Mouse (Mus musculus) liver (tissue): ENCODE results near the gene Fkbp9.

Experiments
- DNase-seq: peaks from one replicate; pipeline ENCODE4 v3.0.0-alpha.2; 2020; ENCODE audit warnings: mixed read lengths

The Fkbp9 gene

DNA sequence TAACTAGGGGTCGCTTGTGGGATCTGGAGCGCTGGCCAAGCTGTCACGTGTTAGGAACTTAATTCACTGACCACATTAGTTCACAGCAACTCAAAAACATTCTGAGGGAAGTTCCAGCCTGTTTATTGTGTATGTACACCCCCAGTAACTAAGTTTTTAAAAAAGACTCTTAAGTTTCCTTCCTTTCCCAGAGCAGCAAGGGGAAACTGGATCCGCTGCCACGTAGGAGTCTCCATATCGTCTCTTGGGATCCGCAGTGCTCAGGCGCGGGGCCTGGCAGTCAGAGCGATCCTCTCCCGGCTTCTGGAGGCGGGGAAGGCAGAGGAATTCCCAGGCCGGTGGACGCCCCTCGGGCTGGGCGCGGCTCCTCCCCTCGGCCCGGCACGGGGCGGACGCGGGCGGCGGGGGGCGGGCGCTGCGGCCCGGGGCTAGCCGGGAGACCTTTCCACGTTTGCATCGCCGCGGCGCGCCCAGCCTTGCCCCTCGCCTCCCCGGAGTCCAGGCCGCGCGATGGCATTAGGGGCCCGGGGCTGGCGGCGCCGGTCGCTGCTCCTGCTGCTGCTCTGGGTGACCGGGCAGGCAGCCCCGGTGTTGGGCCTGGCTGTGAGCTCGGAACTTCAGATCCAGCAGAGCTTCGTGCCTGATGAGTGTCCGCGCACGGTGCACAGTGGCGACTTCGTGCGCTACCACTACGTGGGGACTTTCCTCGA is at the start of gene Fkbp9:
Gene Fkbp9, plus strand, starts transcription at position 363 of the 710 bp plus-strand sequence.
- DNase-seq: peak; percentile 78

DNA sequence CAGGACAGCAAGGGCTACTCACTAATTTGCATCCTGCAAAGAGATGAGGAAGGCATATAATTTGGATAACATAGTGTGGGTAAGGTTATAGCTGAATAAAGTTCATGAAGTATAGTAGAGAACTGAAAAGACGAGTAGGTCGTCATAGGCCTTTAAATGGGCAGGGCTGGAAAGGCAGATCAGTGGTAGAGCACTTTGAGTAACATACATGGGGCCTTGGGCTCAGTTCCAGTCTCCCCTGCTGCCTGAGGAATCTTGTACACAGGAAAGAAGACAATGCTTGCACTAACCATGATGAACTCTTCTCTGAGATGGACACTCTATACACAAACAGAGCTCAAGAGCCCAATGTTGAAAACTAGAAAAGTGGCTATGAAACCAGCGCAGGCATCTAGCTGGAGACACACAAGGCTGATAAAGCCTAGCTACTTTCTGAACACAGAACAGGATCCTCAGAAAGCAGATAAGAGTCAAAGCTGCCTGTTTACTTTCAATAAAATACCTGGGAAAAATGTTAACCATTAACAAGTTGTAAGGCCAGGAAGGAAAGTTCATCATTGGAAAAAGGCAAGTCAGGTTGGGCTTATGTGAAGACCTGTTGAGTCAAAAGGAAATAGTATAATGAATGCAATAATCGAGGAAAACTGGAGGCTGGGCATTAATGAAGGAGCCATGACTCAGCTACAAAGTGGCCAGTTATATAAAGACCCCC is 48.1 kb upstream of the Fkbp9 start:
- no peak for DNase-seq

- no peak for DNase-seq
These were observed 46.8 kb upstream of the Fkbp9 start for GRCm38 (mm10) chr6:56785068-56785467.

- DNase-seq: no peak
These were observed 44.2 kb upstream of the Fkbp9 start for GRCm38 (mm10) chr6:56787668-56788067.

DNA sequence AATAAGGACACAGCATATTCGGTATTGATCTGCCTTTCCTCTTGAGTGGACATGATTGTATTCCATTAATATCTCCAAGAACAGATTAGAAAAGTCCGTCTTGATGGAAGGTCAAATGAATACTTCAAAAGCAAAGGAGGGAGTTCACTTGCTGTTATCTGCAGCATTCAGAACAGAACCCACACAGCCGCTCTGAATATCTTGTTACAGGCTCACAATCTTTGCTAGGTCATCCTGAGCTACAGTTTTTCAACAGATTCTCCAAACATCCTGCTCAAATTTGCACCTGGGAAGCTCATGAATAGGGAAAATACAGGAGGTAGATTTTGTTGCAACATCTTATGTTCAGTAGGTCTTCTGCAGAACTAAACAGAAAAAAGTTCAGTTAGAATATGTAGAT is 42.5 kb upstream of the Fkbp9 start:
- DNase-seq: no peak

DNA sequence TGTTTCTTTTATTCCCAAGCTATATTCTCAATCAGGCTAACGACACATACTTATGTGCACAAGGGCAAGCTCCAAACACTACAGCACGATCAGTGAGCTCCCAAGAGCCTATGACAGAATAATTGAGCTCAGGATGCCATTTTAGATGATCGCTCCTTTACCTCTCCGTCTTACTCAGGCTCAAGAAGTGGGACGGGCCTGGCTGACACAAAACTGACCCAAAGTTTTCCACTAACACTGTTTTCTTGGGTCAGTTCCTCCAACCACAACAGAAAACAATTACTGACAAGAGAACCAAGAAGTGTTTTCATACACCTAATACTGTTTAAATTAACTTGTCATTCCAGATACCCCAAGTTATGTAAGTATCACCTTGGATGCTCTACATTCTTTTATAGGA is 37.0 kb upstream of the Fkbp9 start:
- no peak for DNase-seq

DNA sequence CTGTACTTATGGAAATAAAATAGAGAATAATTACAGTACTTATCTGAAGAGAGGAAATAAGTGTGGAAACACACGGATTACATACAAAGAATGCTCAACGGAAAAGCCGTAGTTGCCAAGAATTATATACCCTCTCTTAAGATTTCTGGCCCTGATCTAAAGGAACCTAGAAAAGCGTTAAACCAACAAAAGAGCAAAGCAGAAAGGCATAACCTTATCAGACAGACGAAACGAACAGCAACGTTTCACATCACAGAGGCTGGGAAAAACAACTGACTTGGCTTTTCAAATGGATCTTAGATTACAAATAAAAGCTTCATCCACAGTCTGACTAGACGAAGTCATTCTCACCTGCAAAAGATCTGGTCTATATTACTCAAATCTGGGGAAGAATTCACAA is 35.6 kb upstream of the Fkbp9 start:
- DNase-seq: no peak

DNA sequence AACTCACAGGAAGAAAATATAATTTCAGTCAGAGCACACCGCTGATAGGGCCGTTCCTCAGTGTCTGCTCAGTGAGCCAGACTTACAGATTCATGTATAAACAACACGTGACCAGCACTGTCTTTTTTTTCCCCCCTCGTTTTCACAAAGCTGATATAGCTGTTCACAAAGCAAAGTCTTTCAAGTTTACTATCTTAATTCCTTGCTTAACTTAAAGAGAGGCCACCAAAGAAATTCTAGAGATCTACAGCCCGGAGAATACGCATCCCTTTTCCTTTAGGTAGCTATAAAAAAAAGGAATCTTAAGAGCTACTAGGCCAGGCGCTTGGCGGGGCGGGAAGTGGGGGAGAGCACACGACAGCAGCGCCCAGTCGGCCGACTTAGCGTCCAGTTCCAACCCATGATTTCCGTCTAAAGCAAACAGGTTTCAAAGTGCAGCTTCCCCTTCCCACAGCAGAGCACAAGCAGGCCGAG is 35.2 kb upstream of the Fkbp9 start:
- peak; percentile 57 for DNase-seq

DNA sequence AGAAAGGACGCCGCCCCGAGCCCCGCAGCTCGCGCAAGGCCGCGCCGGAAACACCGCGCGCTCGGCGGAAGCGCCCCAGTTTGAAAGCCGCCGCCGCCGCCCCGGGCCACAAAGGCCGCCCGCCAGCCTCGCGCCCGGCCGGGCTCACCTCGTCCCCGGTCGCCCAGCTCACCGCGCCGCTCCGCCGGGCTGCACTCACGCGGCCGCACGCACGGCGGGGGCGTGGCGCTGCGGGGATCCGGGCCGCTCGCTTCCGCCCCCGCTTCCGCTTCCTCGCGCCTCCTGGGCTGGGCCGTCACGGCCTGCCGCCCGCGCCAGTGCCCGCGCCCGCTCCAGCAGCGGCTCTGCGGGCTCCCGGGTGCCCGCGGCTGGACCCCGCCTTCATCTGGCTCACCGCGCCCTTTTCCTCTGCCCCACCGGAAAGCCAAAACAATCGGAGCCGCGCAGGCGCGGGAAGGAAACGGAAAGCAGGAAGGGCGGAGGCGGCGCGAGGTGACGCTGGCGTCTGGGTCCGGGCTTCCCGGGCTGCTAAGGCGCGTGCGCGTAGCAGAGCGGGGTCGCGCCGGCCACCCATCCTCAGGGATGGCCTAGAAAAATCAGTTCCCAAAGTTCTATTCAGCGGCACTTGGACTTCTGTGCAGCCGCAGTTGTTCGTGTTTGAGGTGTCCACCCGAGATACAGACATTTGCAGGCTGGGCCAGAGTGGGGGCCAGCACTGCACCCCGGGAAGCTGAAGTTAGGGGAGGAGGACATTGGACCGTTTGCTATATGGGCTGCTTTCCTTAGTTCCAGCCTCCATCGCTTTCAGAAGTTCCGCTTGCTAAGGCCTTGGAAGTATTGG is 34.3 kb upstream of the Fkbp9 start, which contains the start of gene Kbtbd2:
Gene Kbtbd2, minus strand, starts transcription at position 503 of the 841 bp plus-strand sequence.
- DNase-seq: peak; percentile 96

- no peak for DNase-seq
These were observed 33.8 kb upstream of the Fkbp9 start for GRCm38 (mm10) chr6:56798152-56798465.

DNA sequence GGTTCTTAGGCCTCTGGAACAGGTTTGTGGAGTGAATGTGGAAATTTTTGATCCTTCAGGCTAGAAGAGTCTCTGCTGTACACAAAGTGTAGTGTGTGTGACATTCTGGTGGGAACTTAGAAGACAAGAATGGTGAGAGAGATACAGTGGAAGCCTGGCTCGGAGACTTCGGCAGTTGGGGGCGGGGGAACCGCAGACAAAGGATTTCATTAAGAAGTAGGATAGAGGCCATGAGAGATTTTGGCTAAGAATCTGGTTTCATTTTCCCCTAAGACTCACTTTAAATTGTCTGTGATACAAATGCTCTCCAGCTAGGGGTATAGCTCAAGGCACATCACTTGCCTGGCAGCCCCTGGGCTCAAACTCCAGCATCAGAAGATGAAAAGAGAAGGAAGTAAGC is 26.8 kb upstream of the Fkbp9 start:
- DNase-seq: no peak

GRCm38 (mm10) chr6:56806195-56806594 is 25.7 kb upstream of the Fkbp9 start:
- DNase-seq: no peak

GRCm38 (mm10) chr6:56808656-56809055 is 23.2 kb upstream of the Fkbp9 start:
- DNase-seq: peak; percentile 20

GRCm38 (mm10) chr6:56813332-56813731 is 18.5 kb upstream of the Fkbp9 start:
- no peak for DNase-seq

DNA sequence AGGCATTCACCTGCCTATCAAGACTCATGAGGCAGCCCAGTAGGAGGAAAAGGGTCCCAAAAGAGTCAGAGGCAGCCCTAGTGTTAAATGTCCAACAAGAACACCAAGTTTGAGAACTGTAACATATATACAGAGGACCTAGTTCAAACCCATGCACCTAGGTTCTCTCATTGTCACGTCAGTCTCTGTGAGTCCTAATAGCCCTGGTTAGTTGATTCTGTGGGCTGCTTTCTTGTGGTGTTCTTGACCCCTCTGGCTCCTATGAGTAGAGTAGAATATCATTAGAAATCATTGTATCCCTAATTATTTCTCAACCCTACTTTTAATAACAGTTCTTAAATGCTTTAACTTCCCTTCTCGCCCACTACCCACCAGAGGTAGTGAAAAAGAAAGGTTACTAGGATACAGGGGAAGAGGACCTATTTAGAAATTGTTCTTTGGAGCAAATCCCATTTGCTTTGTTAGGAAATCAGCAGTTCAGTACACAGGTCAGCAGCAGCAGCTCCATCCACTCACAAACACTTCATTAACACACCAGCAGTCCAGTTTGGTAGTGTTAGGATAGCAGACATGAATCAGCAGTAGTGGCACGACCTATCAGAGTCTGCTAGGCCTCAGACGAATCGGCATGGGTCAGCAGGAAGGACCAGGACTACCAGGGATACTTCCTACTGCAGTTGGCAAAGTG is 13.3 kb upstream of the Fkbp9 start:
- no peak for DNase-seq

GRCm38 (mm10) chr6:56819124-56819487 is 12.8 kb upstream of the Fkbp9 start:
- no peak for DNase-seq

DNA sequence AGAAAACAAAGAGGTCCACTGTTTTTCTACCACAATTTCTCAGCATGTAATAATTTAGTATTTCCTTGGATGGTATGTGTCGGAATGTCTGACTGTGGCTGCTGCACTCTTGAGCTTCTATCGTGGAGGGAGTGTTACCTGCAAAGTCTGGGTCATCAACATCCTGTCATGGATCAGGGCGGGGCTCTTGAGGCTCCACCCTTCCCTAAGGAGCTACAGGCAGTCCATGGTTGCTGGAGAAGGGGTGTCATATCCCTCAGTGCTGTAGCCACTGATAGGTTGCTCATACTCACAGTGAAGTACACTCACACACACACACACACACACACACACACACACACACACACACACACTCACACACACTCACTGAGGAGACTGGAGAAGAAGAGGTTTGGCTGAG is 6.2 kb upstream of the Fkbp9 start:
- DNase-seq: no peak

DNA sequence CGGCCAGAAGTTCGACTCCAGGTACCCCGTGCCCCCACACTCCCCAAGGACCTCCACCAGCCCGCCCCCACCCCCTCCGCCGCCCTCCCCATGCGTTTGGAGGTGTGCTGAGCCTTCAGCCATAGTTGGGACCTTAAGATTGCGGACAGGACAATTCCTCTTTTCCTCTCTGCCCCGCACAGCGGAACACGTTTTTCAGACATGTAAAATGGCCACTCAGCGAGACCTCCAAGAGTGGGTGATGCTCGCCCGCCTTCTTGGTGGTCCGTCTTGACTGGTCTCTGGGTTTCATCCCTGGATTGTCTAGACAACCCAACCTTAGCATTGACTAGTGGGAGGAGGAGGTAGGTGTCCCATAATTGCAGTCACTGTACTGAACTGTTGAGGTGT is 543 bp downstream of the Fkbp9 start:
- no peak for DNase-seq

DNA sequence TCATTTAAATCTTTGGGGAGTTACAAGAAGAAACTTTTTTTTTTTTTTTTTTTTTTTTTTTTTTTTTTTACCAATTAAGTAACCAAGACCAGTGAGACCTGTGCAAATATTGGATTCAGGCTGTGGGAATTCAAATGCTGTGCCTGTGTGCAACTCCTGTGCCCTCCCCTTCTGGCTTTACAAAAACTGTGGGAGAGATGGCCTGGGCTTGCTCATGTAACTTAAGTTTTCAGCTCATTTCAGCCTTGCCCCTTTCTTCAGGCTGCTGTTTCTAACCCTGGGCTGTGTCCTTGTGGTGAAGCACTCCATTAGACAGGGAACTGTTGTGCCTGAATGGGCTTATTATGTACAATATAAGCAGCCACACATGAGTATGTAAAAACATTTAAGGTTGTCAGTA is 971 bp downstream of the Fkbp9 start:
- no peak for DNase-seq

GRCm38 (mm10) chr6:56834769-56835168 is 2.9 kb downstream of the Fkbp9 start:
- no peak for DNase-seq

- DNase-seq: no peak
These were observed 3.7 kb downstream of the Fkbp9 start for GRCm38 (mm10) chr6:56835532-56835931.

- DNase-seq: no peak
These were observed 5.3 kb downstream of the Fkbp9 start for GRCm38 (mm10) chr6:56837166-56837565.

GRCm38 (mm10) chr6:56837621-56838020 is 5.8 kb downstream of the Fkbp9 start:
- no peak for DNase-seq
